Mouse (Mus musculus): ENCODE results near the gene Insm1. TPM values are rescaled to one million over a fixed set of nuclear protein-coding genes. Genes with fewer than 3 reads are reported as not detected.

The Insm1 gene
- polyA plus RNA-seq, 1 experiment: not detected

GRCm38 (mm10) chr2:146223176-146223905 is 1.6 kb downstream of the Insm1 start:
- no peak overlapping the region for H3K27ac ChIP-seq (ENCODE audit: insufficient read depth, low read length)
- H3K4me1 ChIP-seq (ENCODE audit: control insufficient read depth, insufficient read depth, low read length): no peaks in the 10 kb centered on the region; the same call in 1 of the 2 replicates
- TF ChIP-seq POLR2A (IDR thresholded peaks at IDR 0.05; ENCODE audit: low read depth, low read length) (no peak), CTCF (IDR thresholded peaks at IDR 0.05; ENCODE audit: borderline replicate concordance, insufficient read depth, low read length) (no peak)
- no peak overlapping the region for H3K4me3 ChIP-seq (ENCODE audit: insufficient read depth, low read length)

- Histone ChIP-seq H3K27ac (ENCODE audit: insufficient read depth, low read length) (no peak overlapping the region), H3K4me3 (ENCODE audit: insufficient read depth, low read length) (no peak overlapping the region), H3K4me1 (ENCODE audit: control insufficient read depth, insufficient read depth, low read length) (no peaks in the 10 kb centered on the region; the same call in 1 of the 2 replicates)
- TF ChIP-seq POLR2A (IDR thresholded peaks at IDR 0.05; ENCODE audit: low read depth, low read length): no peak
- TF ChIP-seq CTCF (IDR thresholded peaks at IDR 0.05; ENCODE audit: borderline replicate concordance, insufficient read depth, low read length): no peak
These were observed 2.4 kb downstream of the Insm1 start for GRCm38 (mm10) chr2:146224141-146224540.

DNA sequence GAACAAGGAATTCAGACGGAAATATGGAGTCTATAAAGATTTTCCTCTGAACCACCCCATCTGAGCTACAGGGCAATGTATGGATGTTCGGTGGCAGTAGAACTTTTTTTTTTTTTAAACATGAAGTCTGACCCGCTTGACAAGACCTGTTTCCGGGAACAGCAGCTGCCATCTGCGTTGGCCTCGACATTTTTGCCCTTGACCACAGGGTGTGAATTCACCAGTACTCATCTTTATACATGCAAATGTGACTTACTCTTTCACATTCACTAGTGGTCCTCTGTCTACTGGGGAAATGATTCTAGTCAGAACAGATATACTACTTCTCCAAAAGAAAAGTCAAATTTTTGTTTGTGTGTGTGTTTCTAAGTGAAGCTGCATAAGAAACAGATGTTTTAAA is 4.1 kb downstream of the Insm1 start:
- TF ChIP-seq CTCF (IDR thresholded peaks at IDR 0.05; ENCODE audit: borderline replicate concordance, insufficient read depth, low read length) (no peak), POLR2A (IDR thresholded peaks at IDR 0.05; ENCODE audit: low read depth, low read length) (no peak)
- Histone ChIP-seq H3K4me3 (ENCODE audit: insufficient read depth, low read length) (no peak overlapping the region), H3K4me1 (ENCODE audit: control insufficient read depth, insufficient read depth, low read length) (no peaks in the 10 kb centered on the region; the same call in 1 of the 2 replicates), H3K27ac (ENCODE audit: insufficient read depth, low read length) (no peak overlapping the region)

GRCm38 (mm10) chr2:146226484-146226883 is 4.8 kb downstream of the Insm1 start:
- TF ChIP-seq CTCF (IDR thresholded peaks at IDR 0.05; ENCODE audit: borderline replicate concordance, insufficient read depth, low read length): no peak
- TF ChIP-seq POLR2A (IDR thresholded peaks at IDR 0.05; ENCODE audit: low read depth, low read length): no peak
- no peaks in the 10 kb centered on the region for H3K4me1 ChIP-seq (ENCODE audit: control insufficient read depth, insufficient read depth, low read length)
- H3K27ac ChIP-seq (ENCODE audit: insufficient read depth, low read length): no peak overlapping the region
- H3K4me3 ChIP-seq (ENCODE audit: insufficient read depth, low read length): no peak overlapping the region

DNA sequence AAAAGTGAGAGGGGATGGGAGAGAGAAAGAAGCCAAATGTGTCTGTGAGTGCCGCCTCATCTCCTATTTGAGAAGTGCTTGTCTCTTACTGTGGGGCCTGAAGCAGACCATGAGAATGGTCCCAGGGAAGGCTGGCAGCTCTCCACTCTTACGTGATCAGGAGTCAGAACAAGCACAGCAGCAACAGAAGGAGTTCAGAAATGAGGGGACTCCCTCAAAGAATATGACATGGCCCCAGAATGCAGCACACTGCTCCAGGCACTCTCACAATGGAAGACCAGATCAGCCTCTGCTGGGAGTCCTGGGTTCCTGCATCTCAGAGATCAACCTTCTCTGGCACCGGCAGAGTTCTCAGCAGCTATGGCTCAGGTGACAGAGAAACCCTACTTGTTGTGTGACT is 5.9 kb downstream of the Insm1 start:
- H3K27ac ChIP-seq (ENCODE audit: insufficient read depth, low read length): no peak overlapping the region
- no peak overlapping the region for H3K4me3 ChIP-seq (ENCODE audit: insufficient read depth, low read length)
- TF ChIP-seq POLR2A (IDR thresholded peaks at IDR 0.05; ENCODE audit: low read depth, low read length) (no peak), CTCF (IDR thresholded peaks at IDR 0.05; ENCODE audit: borderline replicate concordance, insufficient read depth, low read length) (no peak)
- no peaks in the 10 kb centered on the region for H3K4me1 ChIP-seq (ENCODE audit: control insufficient read depth, insufficient read depth, low read length)

DNA sequence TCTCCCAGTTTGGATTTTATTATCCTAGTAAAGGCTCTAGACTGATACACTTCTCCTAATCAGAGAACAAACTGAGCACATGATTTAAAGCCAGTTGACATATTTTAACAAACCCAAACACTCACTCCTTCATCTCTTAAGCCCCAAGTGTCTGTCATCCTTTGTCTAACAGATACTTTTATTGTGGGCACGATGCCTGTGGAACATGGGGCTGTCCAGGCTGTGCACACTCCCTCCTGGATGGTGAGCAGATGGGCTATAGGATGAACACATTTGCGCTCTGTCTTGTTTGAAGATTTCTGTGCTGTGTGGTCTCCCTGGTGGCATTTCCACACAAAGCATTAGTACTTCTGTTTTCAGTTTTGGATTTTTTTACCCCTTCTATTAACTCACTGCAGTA is 6.7 kb downstream of the Insm1 start:
- H3K27ac ChIP-seq (ENCODE audit: insufficient read depth, low read length): no peak overlapping the region
- no peak overlapping the region for H3K4me3 ChIP-seq (ENCODE audit: insufficient read depth, low read length)
- no peaks in the 10 kb centered on the region for H3K4me1 ChIP-seq (ENCODE audit: control insufficient read depth, insufficient read depth, low read length)
- TF ChIP-seq POLR2A (IDR thresholded peaks at IDR 0.05; ENCODE audit: low read depth, low read length): no peak
- TF ChIP-seq CTCF (IDR thresholded peaks at IDR 0.05; ENCODE audit: borderline replicate concordance, insufficient read depth, low read length): no peak

GRCm38 (mm10) chr2:146231485-146231884 is 9.8 kb downstream of the Insm1 start:
- H3K27ac ChIP-seq (ENCODE audit: insufficient read depth, low read length): no peak overlapping the region
- no peak overlapping the region for H3K4me3 ChIP-seq (ENCODE audit: insufficient read depth, low read length)
- no peaks in the 10 kb centered on the region for H3K4me1 ChIP-seq (ENCODE audit: control insufficient read depth, insufficient read depth, low read length)
- no peak for TF ChIP-seq POLR2A (IDR thresholded peaks at IDR 0.05; ENCODE audit: low read depth, low read length)
- TF ChIP-seq CTCF (IDR thresholded peaks at IDR 0.05; ENCODE audit: borderline replicate concordance, insufficient read depth, low read length): no peak

- Histone ChIP-seq H3K4me3 (ENCODE audit: insufficient read depth, low read length) (no peak overlapping the region), H3K27ac (ENCODE audit: insufficient read depth, low read length) (no peak overlapping the region), H3K4me1 (ENCODE audit: control insufficient read depth, insufficient read depth, low read length) (no peaks in the 10 kb centered on the region)
- no peak for TF ChIP-seq CTCF (IDR thresholded peaks at IDR 0.05; ENCODE audit: borderline replicate concordance, insufficient read depth, low read length)
- TF ChIP-seq POLR2A (IDR thresholded peaks at IDR 0.05; ENCODE audit: low read depth, low read length): no peak
These were observed 17.6 kb downstream of the Insm1 start for GRCm38 (mm10) chr2:146239196-146239747.

DNA sequence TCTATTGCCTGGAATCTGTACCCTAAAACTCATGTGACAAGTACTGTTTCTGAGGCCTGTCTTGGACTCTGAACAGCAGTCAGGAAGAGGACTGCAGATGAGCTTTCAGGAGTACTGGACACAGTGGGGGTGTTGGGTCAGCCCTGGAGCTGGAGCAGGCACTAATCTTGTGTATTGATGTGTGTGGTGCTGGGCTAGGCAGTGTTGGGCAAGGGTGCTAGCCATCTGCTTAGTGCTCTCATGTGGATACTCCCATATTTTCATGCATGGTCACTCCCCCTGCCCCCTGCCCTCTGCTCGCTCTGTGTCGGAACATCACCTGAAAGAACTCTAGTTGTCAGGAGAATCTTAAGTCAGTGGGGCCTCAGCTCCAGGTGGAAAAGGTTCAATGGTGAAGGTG is 22.3 kb downstream of the Insm1 start:
- no peak overlapping the region for H3K27ac ChIP-seq (ENCODE audit: insufficient read depth, low read length)
- H3K4me3 ChIP-seq (ENCODE audit: insufficient read depth, low read length): no peak overlapping the region
- TF ChIP-seq POLR2A (IDR thresholded peaks at IDR 0.05; ENCODE audit: low read depth, low read length) (no peak), CTCF (IDR thresholded peaks at IDR 0.05; ENCODE audit: borderline replicate concordance, insufficient read depth, low read length) (no peak)
- no peaks in the 10 kb centered on the region for H3K4me1 ChIP-seq (ENCODE audit: control insufficient read depth, insufficient read depth, low read length)

DNA sequence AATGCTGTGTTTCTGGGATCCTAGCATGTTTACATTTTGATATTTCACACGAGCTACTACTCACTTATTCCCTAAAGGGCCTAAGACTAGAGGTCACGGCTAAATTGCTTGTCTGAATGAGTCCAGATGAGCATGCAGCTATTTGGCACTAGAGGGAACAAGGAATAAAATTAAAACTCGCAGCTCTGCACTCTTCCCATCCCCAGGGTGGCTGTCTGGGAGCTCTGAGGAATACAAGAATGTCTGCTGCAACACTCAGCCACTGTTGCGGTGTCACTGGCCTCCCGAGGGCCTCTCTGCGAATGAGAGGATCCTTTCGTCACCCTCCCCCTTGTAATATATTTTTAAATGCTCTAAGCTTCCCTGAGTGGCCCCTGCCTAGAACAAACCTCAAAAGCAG is 23.7 kb downstream of the Insm1 start:
- Histone ChIP-seq H3K4me1 (ENCODE audit: control insufficient read depth, insufficient read depth, low read length) (no peaks in the 10 kb centered on the region), H3K4me3 (ENCODE audit: insufficient read depth, low read length) (no peak overlapping the region), H3K27ac (ENCODE audit: insufficient read depth, low read length) (no peak overlapping the region)
- no peak for TF ChIP-seq CTCF (IDR thresholded peaks at IDR 0.05; ENCODE audit: borderline replicate concordance, insufficient read depth, low read length)
- no peak for TF ChIP-seq POLR2A (IDR thresholded peaks at IDR 0.05; ENCODE audit: low read depth, low read length)
